Mouse (Mus musculus): ENCODE data around the gene Fam78a. TPM values are rescaled to one million over a fixed set of nuclear protein-coding genes. Genes with fewer than 3 reads are reported as not detected.
A peak's percentile ranks its signal among the peaks of the same experiment; 100 is the strongest.

Gene Fam78a
- polyA plus RNA-seq, 2 experiments, result 8.9 to 9.8 TPM

- TF ChIP-seq EP300 (IDR thresholded peaks at IDR 0.05; ENCODE audit: low read depth), result 0 out of 2 replicates have a peak, but pooled peaks have one; percentile 18
- peak; percentile 23; the same call in 1 of the 2 replicates for TF ChIP-seq CTCF (IDR thresholded peaks at IDR 0.05; ENCODE audit: low read depth)
- Histone ChIP-seq H3K27ac (peak overlapping the region; percentile 64), H3K4me3 (ENCODE audit: insufficient read depth in 1 of 2, low read depth in 2 of 2, low read length in 2 of 2) (peak overlapping the region; percentile 74 to 92), H3K4me2 (ENCODE audit: low read depth) (peak overlapping the region; percentile 90), H3K36me3 (replicated peaks; ENCODE audit: control insufficient read depth, insufficient read depth, low read depth) (peaks cover 10% of the 10 kb centered on the region; the same call in 1 of the 2 replicates), H3K27me3 (ENCODE audit: control insufficient read depth, insufficient read depth, low read length) (no peaks in the 10 kb centered on the region), H3K9me3 (ENCODE audit: control insufficient read depth, low read length) (no peaks in the 10 kb centered on the region), H3K4me1 (replicated peaks; ENCODE audit: control insufficient read depth in 2 of 2, insufficient read depth in 2 of 2, low read length in 1 of 2) (peaks cover 35 to 47% of the 10 kb centered on the region in 2 experiments), H3K9ac (replicated peaks) (peak overlapping the region; percentile 78)
- ATAC-seq (ENCODE audit: insufficient read depth) (no peak), DNase-seq (ENCODE audit: low read depth in 3 of 3, low spot score in 3 of 3) (no peak)
- whole genome bisulfite sequencing (ENCODE audit: insufficient replicate concordance), result 39% methylated on average over 14 of the region's 14 CpGs
Observed at GRCm38 (mm10) chr2:32081296-32081929, 3.2 kb downstream of the Fam78a start.

- DNase-seq (ENCODE audit: low read depth in 3 of 3, low spot score in 3 of 3) (no peak), ATAC-seq (ENCODE audit: insufficient read depth) (no peak)
- TF ChIP-seq CTCF (IDR thresholded peaks at IDR 0.05; ENCODE audit: low read depth) (no peak), EP300 (IDR thresholded peaks at IDR 0.05; ENCODE audit: low read depth) (no peak)
- no peaks in the 10 kb centered on the region for H3K27me3 ChIP-seq (ENCODE audit: control insufficient read depth, insufficient read depth, low read length)
- H3K4me2 ChIP-seq (ENCODE audit: low read depth), result peak overlapping the region; percentile 90
- peaks cover 30 to 41% of the 10 kb centered on the region in 2 experiments for H3K4me1 ChIP-seq (replicated peaks; ENCODE audit: control insufficient read depth in 2 of 2, insufficient read depth in 2 of 2, low read length in 1 of 2)
- H3K27ac ChIP-seq, result peak overlapping the region; percentile 50
- 73% methylated on average over 3 of the region's 3 CpGs for WGBS (ENCODE audit: insufficient replicate concordance)
- no peaks in the 10 kb centered on the region for H3K9me3 ChIP-seq (ENCODE audit: control insufficient read depth, low read length)
- peak overlapping the region; percentile 74 to 92 for H3K4me3 ChIP-seq (ENCODE audit: insufficient read depth in 1 of 2, low read depth in 2 of 2, low read length in 2 of 2)
- peak overlapping the region; percentile 78 for H3K9ac ChIP-seq (replicated peaks)
- H3K36me3 ChIP-seq (replicated peaks; ENCODE audit: control insufficient read depth, insufficient read depth, low read depth), result peaks cover 10% of the 10 kb centered on the region; the same call in 1 of the 2 replicates
Observed at GRCm38 (mm10) chr2:32080681-32081080, 4.0 kb downstream of the Fam78a start.

DNA sequence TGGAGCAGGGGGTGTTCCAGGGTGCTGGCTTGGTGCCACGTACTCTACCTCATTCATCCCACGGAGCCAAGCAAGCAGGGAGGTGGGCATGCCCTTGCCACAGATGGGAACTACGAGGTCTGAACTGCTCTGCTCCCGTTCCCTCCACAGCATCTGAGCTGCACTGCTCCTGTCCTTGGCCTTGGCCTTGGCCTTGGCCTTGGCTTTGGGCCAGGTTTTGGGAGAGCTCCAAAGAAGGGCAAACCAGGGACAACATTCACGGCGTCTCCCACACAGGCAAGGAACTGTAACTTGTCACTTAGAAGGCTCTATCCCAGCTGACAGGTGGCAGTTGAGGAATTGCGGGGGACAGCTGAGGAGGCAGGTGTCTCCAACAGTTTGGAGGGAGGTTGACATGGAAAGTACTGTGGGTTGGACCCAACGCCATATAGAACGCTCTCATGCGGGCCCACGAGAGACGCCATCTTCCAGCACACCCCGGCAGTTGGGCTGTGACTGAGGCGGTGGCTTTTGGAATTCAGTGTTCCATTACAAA is 5.4 kb downstream of the Fam78a start:
- Histone ChIP-seq H3K4me3 (ENCODE audit: insufficient read depth in 1 of 2, low read depth in 2 of 2, low read length in 2 of 2) (peak overlapping the region; percentile 6 to 92; a peak in 2 of 4 replicates), H3K27me3 (ENCODE audit: control insufficient read depth, insufficient read depth, low read length) (no peaks in the 10 kb centered on the region), H3K9me3 (ENCODE audit: control insufficient read depth, low read length) (no peaks in the 10 kb centered on the region), H3K9ac (replicated peaks) (peak overlapping the region; percentile 5; the same call in 1 of the 2 replicates), H3K4me1 (replicated peaks; ENCODE audit: control insufficient read depth in 2 of 2, insufficient read depth in 2 of 2, low read length in 1 of 2) (peaks cover 22 to 34% of the 10 kb centered on the region in 2 experiments), H3K27ac (no peak overlapping the region), H3K4me2 (ENCODE audit: low read depth) (peak overlapping the region; percentile 90), H3K36me3 (replicated peaks; ENCODE audit: control insufficient read depth, insufficient read depth, low read depth) (peaks cover 10% of the 10 kb centered on the region; the same call in 1 of the 2 replicates)
- no peak for TF ChIP-seq EP300 (IDR thresholded peaks at IDR 0.05; ENCODE audit: low read depth)
- no peak for TF ChIP-seq CTCF (IDR thresholded peaks at IDR 0.05; ENCODE audit: low read depth)
- ATAC-seq (ENCODE audit: insufficient read depth), result no peak
- WGBS (ENCODE audit: insufficient replicate concordance), result 86% methylated on average over 14 of the region's 14 CpGs
- no peak for DNase-seq (ENCODE audit: low read depth in 3 of 3, low spot score in 3 of 3)

- Histone ChIP-seq H3K9me3 (ENCODE audit: control insufficient read depth, low read length) (no peaks in the 10 kb centered on the region), H3K27me3 (ENCODE audit: control insufficient read depth, insufficient read depth, low read length) (no peaks in the 10 kb centered on the region), H3K9ac (replicated peaks) (peak overlapping the region; percentile 38; the same call in 1 of the 2 replicates), H3K27ac (peak overlapping the region; percentile 8; the same call in 1 of the 2 replicates), H3K4me2 (ENCODE audit: low read depth) (peak overlapping the region; percentile 90), H3K36me3 (replicated peaks; ENCODE audit: control insufficient read depth, insufficient read depth, low read depth) (peaks cover 10% of the 10 kb centered on the region; the same call in 1 of the 2 replicates), H3K4me1 (replicated peaks; ENCODE audit: control insufficient read depth in 2 of 2, insufficient read depth in 2 of 2, low read length in 1 of 2) (peaks cover 22 to 34% of the 10 kb centered on the region in 2 experiments), H3K4me3 (ENCODE audit: insufficient read depth in 1 of 2, low read depth in 2 of 2, low read length in 2 of 2) (peak overlapping the region; percentile 6 to 34; a peak in 3 of 4 replicates)
- 32% methylated on average over 8 of the region's 8 CpGs for WGBS (ENCODE audit: insufficient replicate concordance)
- DNase-seq (ENCODE audit: low read depth in 3 of 3, low spot score in 3 of 3) (no peak), ATAC-seq (ENCODE audit: insufficient read depth) (no peak)
- TF ChIP-seq EP300 (IDR thresholded peaks at IDR 0.05; ENCODE audit: low read depth), result no peak
- no peak for TF ChIP-seq CTCF (IDR thresholded peaks at IDR 0.05; ENCODE audit: low read depth)
Observed at GRCm38 (mm10) chr2:32078522-32078921, 6.1 kb downstream of the Fam78a start.

- Histone ChIP-seq H3K27me3 (ENCODE audit: control insufficient read depth, insufficient read depth, low read length) (no peaks in the 10 kb centered on the region), H3K4me1 (replicated peaks; ENCODE audit: control insufficient read depth in 2 of 2, insufficient read depth in 2 of 2, low read length in 1 of 2) (peaks cover 22 to 34% of the 10 kb centered on the region in 2 experiments), H3K36me3 (replicated peaks; ENCODE audit: control insufficient read depth, insufficient read depth, low read depth) (peaks cover 12% of the 10 kb centered on the region), H3K27ac (peak overlapping the region; percentile 28), H3K4me3 (ENCODE audit: insufficient read depth in 1 of 2, low read depth in 2 of 2, low read length in 2 of 2) (0 out of 4 replicates have a peak overlapping the region, but pooled peaks of 1 of the 2 experiments have one; percentile 4), H3K9me3 (ENCODE audit: control insufficient read depth, low read length) (no peaks in the 10 kb centered on the region), H3K4me2 (ENCODE audit: low read depth) (peak overlapping the region; percentile 90; the same call in 1 of the 2 replicates), H3K9ac (replicated peaks) (peak overlapping the region; percentile 21; the same call in 1 of the 2 replicates)
- TF ChIP-seq CTCF (IDR thresholded peaks at IDR 0.05; ENCODE audit: low read depth) (no peak), EP300 (IDR thresholded peaks at IDR 0.05; ENCODE audit: low read depth) (no peak)
- DNase-seq (ENCODE audit: low read depth in 3 of 3, low spot score in 3 of 3) (no peak), ATAC-seq (ENCODE audit: insufficient read depth) (no peak)
- 76% methylated on average over 10 of the region's 10 CpGs for WGBS (ENCODE audit: insufficient replicate concordance)
Observed at GRCm38 (mm10) chr2:32077744-32078143, 6.9 kb downstream of the Fam78a start.

Data from liver, embryonic 14.5 days (tissue).